Mouse (Mus musculus) kidney, adult 2 months (tissue): Measurements from ENCODE around the gene Ddb2.

ENCODE experiments used
- CTCF ChIP-seq: fragments of 200-500 bp; conservative IDR thresholded peaks from 2 replicates; pipeline ENCODE4 v1.5.1; 2011; ENCODE audit warnings: low read depth, mild to moderate bottlenecking, control low read depth, low read length, moderate library complexity, mixed read lengths; ENCODE audit not compliant: insufficient read depth, insufficient read length
- POLR2A ChIP-seq: fragments of 200-500 bp; IDR thresholded peaks from one replicate; pipeline ENCODE4 v1.6.1; 2011; ENCODE audit warnings: low read depth, low read length, control low read depth

DNA sequence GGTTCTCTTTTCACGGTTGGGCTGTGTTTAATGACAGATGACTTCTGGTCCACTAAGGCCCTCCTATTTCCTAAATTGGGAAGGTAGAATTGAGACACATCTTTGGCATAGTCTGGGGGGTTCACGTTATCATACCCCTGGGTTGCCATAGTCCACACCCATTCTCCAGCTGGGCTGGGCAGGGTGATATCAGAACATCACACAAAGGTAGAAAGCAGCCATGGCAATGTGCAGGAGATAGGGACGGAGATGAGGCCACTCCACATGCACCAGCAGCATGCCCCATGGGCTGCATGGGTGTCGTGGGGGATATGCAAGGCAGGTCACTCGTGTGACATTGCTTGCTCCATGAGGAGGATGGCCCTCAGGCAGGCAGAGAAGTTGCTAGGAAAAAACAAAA is 73.2 kb downstream of the Ddb2 start:
- no peak for TF ChIP-seq POLR2A
- no peak for TF ChIP-seq CTCF
